Mouse (Mus musculus): ENCODE measurements around the gene Slc38a11. TPM values are rescaled to one million over a fixed set of nuclear protein-coding genes. Genes with fewer than 3 reads are reported as not detected.

Gene Slc38a11
- polyA plus RNA-seq, 1 experiment from 2014 or later: 1.3 TPM

- Histone ChIP-seq H3K4me1 (ENCODE audit: control insufficient read depth, insufficient read depth, low read length) (no peaks in the 10 kb centered on the region), H3K4me2 (ENCODE audit: low read length) (no peak overlapping the region), H3K9ac (ENCODE audit: low read depth, low read length) (no peak overlapping the region), H3K27ac (ENCODE audit: low read length) (no peak overlapping the region), H3K27me3 (ENCODE audit: control insufficient read depth, insufficient read depth, low read depth, low read length) (no peaks in the 10 kb centered on the region), H3K36me3 (ENCODE audit: control insufficient read depth, insufficient read depth, low read length) (no peaks in the 10 kb centered on the region), H3K9me3 (replicated peaks; ENCODE audit: control insufficient read depth, low read length, poor library complexity, severe bottlenecking) (no peaks in the 10 kb centered on the region), H3K4me3 (ENCODE audit: low read depth, low read length) (no peak overlapping the region)
- ATAC-seq: no peak
- 31% methylated on average over 2 of the region's 2 CpGs for WGBS
Measured at GRCm38 (mm10) chr2:65273910-65274309, 89.9 kb downstream of the Slc38a11 start.

DNA sequence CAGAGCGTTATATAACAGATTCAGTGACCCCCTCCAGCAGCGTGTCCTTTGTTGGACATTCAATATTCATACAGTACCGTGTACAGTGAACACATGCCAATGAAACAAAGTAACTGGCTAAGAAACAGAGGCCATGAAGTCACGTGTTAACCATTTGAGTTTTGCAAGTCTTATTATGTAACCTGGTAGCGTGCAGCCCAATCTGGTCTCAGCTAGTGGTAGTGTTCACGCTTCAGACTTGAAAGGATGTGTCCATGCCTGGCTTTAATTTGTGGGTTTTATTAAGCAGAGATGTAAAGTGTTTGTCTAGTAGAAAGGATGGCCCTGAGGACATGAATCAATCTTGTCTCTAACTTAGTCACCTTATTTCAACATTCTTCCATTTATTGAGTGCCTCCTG, 95.1 kb downstream of the Slc38a11 start:
- H3K9me3 ChIP-seq (replicated peaks; ENCODE audit: control insufficient read depth, low read length, poor library complexity, severe bottlenecking): no peaks in the 10 kb centered on the region
- H3K36me3 ChIP-seq (ENCODE audit: control insufficient read depth, insufficient read depth, low read length): no peaks in the 10 kb centered on the region
- no peaks in the 10 kb centered on the region for H3K4me1 ChIP-seq (ENCODE audit: control insufficient read depth, insufficient read depth, low read length)
- H3K27me3 ChIP-seq (ENCODE audit: control insufficient read depth, insufficient read depth, low read depth, low read length): no peaks in the 10 kb centered on the region
- ATAC-seq: no peak
- no peak overlapping the region for H3K27ac ChIP-seq (ENCODE audit: low read length)
- H3K9ac ChIP-seq (ENCODE audit: low read depth, low read length): no peak overlapping the region
- H3K4me2 ChIP-seq (ENCODE audit: low read length): no peak overlapping the region
- WGBS: 89% methylated on average over 6 of the region's 6 CpGs
- no peak overlapping the region for H3K4me3 ChIP-seq (ENCODE audit: low read depth, low read length)

GRCm38 (mm10) chr2:65267834-65268233, 96.0 kb downstream of the Slc38a11 start:
- no peaks in the 10 kb centered on the region for H3K4me1 ChIP-seq (ENCODE audit: control insufficient read depth, insufficient read depth, low read length)
- H3K36me3 ChIP-seq (ENCODE audit: control insufficient read depth, insufficient read depth, low read length): no peaks in the 10 kb centered on the region
- no peaks in the 10 kb centered on the region for H3K27me3 ChIP-seq (ENCODE audit: control insufficient read depth, insufficient read depth, low read depth, low read length)
- no peaks in the 10 kb centered on the region for H3K9me3 ChIP-seq (replicated peaks; ENCODE audit: control insufficient read depth, low read length, poor library complexity, severe bottlenecking)
- H3K4me2 ChIP-seq (ENCODE audit: low read length): no peak overlapping the region
- no peak for ATAC-seq
- H3K4me3 ChIP-seq (ENCODE audit: low read depth, low read length): no peak overlapping the region
- WGBS: 55% methylated on average over 4 of the region's 4 CpGs
- no peak overlapping the region for H3K27ac ChIP-seq (ENCODE audit: low read length)
- no peak overlapping the region for H3K9ac ChIP-seq (ENCODE audit: low read depth, low read length)

GRCm38 (mm10) chr2:65266576-65267299, 97.1 kb downstream of the Slc38a11 start:
- H3K4me1 ChIP-seq (ENCODE audit: control insufficient read depth, insufficient read depth, low read length): no peaks in the 10 kb centered on the region
- 85% methylated on average over 5 of the region's 5 CpGs for WGBS
- no peaks in the 10 kb centered on the region for H3K9me3 ChIP-seq (replicated peaks; ENCODE audit: control insufficient read depth, low read length, poor library complexity, severe bottlenecking)
- H3K36me3 ChIP-seq (ENCODE audit: control insufficient read depth, insufficient read depth, low read length): no peaks in the 10 kb centered on the region
- H3K27me3 ChIP-seq (ENCODE audit: control insufficient read depth, insufficient read depth, low read depth, low read length): no peaks in the 10 kb centered on the region
- no peak overlapping the region for H3K9ac ChIP-seq (ENCODE audit: low read depth, low read length)
- no peak overlapping the region for H3K4me3 ChIP-seq (ENCODE audit: low read depth, low read length)
- H3K4me2 ChIP-seq (ENCODE audit: low read length): no peak overlapping the region
- no peak overlapping the region for H3K27ac ChIP-seq (ENCODE audit: low read length)
- no peak for ATAC-seq

Small RNA genes within 50 kb of the gene (microRNA-seq; reads per million reads assigned to microRNA genes)
- gene Mir6337: not detected

Other genes with a start within 250 kb of the Slc38a11 start
- 2.9 and 3.3 TPM in 2 replicates for gene Cobll1, start 124.6 kb downstream of the Slc38a11 start, polyA plus RNA-seq (2015; fragmentation: Nextera tagmentation; extraction: Ambion mirVana)
- gene Scn3a, start 203.6 kb upstream of the Slc38a11 start, polyA plus RNA-seq (2015; fragmentation: Nextera tagmentation; extraction: Ambion mirVana): 70.7 and 78.2 TPM in 2 replicates

All from midbrain, embryonic 16.5 days (tissue).